Mouse (Mus musculus) ES-E14 (cell line): ENCODE measurements at regions not wholly inside any gene's neighbourhood (a gene's known extent, or its start where the extent isn't known, plus 50 kb on each side); places are given as distances from the start of the nearest gene placed in this dataset.

Experiments
- DNase-seq: peaks from one replicate; pipeline ENCODE4 v3.0.0-alpha.2; 2013; ENCODE audit warnings: low read depth, low spot score
- H3K27ac ChIP-seq: 2 replicates; pipeline ENCODE4 v1.5.1; 2012; ENCODE audit warnings: low read depth, mild to moderate bottlenecking, low read length, moderate library complexity, mixed read lengths; ENCODE audit not compliant: poor library complexity, insufficient read depth, severe bottlenecking
- H3K36me3 ChIP-seq: 2 replicates; pipeline ENCODE4 v1.6.1; 2012; ENCODE audit warnings: mild to moderate bottlenecking, low read length, moderate library complexity, mixed read lengths; ENCODE audit not compliant: control insufficient read depth, poor library complexity, insufficient read depth, severe bottlenecking
- H3K4me1 ChIP-seq, 2 experiments: fragments of 150-350 bp in 1 of 2; sonication (generic) in 1 of 2; 2 replicates each; pipeline ENCODE4 v1.6.1; 2012; ENCODE audit warnings: low read length in 2 of 2, mild to moderate bottlenecking in 1 of 2, mixed read lengths in 1 of 2; ENCODE audit not compliant: control insufficient read depth in 2 of 2, insufficient read depth in 2 of 2, poor library complexity in 1 of 2
- H3K4me3 ChIP-seq, 2 experiments: fragments of 150-350 bp in 1 of 2; sonication (generic) in 1 of 2; 2 replicates each; pipeline ENCODE4 v1.5.1; 2012; ENCODE audit warnings: low read length in 2 of 2, low read depth in 1 of 2, mild to moderate bottlenecking in 1 of 2, mixed read lengths in 1 of 2; ENCODE audit not compliant: insufficient read depth in 1 of 2, poor library complexity in 1 of 2, severe bottlenecking in 1 of 2
- H3K9ac ChIP-seq: 2 replicates; pipeline ENCODE4 v1.6.1; 2012; ENCODE audit warnings: low read depth, mild to moderate bottlenecking, low read length, mixed read lengths; ENCODE audit not compliant: poor library complexity, insufficient read depth, severe bottlenecking
- H3K9me3 ChIP-seq: fragments of 150-350 bp; sonication (generic); 2 replicates; pipeline ENCODE4 v1.6.1; 2012; ENCODE audit warnings: low read depth, mild to moderate bottlenecking, low read length; ENCODE audit not compliant: control insufficient read depth, insufficient read depth
- CHD2 ChIP-seq: IDR thresholded peaks from 2 replicates; pipeline ENCODE4 v1.6.1; 2014; ENCODE audit warnings: mild to moderate bottlenecking, low read depth, low read length, inconsistent platforms
- HCFC1 ChIP-seq: IDR thresholded peaks from 2 replicates; pipeline ENCODE4 v1.6.1; 2012; ENCODE audit warnings: low read length, inconsistent platforms, borderline replicate concordance; ENCODE audit not compliant: insufficient read depth
- MAFK ChIP-seq: IDR thresholded peaks from 2 replicates; pipeline ENCODE4 v1.6.1; 2014; ENCODE audit warnings: mild to moderate bottlenecking, low read depth, low read length, inconsistent platforms; ENCODE audit not compliant: insufficient read depth
- ZC3H11A ChIP-seq: IDR thresholded peaks from 2 replicates; pipeline ENCODE4 v1.6.1; 2012; ENCODE audit warnings: low read depth, mild to moderate bottlenecking, inconsistent platforms, low read length, borderline replicate concordance
- ZNF384 ChIP-seq: IDR thresholded peaks from 2 replicates; pipeline ENCODE4 v1.6.1; 2012; ENCODE audit warnings: low read depth, low read length, inconsistent platforms
- in situ Hi-C, 2 experiments: fragments of 600-800 bp; cut with MboI; formaldehyde crosslinking; loops; one replicate each; pipeline ENCODE4 v1.15.1; 2025; ENCODE audit warnings: low sequenced_read_pairs in 2 of 2, inconsistent platforms in 1 of 2; ENCODE audit not compliant: unreplicated experiment in 2 of 2

DNA sequence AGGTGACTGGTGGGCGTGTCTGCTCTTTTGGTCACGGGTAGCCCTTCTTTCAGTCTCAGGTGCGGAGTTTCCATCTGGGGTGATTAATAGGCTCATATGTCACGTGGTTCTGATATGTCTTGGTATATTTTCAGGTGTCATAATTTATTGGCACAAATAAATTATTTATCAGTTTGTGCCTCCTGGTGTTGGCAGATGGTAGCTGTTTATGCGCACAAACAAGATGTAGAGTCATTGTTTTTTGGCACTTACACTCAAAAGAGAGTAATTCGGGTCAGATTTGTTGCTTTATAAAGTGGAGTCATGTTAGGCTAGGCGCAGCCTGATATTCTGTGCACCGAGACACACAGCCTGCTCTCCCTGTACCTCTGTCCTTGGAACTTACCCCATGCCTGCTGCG, 169.0 kb upstream of the 1700066M21Rik start:
- TF ChIP-seq HCFC1 = no peak
- TF ChIP-seq MAFK = no peak
- no peak for TF ChIP-seq ZNF384
- TF ChIP-seq CHD2 = no peak
- no peak for TF ChIP-seq ZC3H11A
- in situ Hi-C loops = loop anchor here in 1 of 2 experiments (25.0 kb wide), 1 partner anchor 1321 kb away; no protein-coding TSS in a partner anchor

GRCm38 (mm10) chr1:57209281-57209680, 168.1 kb upstream of the 1700066M21Rik start:
- in situ Hi-C loops = loop anchor here in 1 of 2 experiments (25.0 kb wide), 1 partner anchor 1322 kb away; no protein-coding TSS in a partner anchor
- H3K9me3 ChIP-seq = no peaks in the 10 kb centered on the region
- DNase-seq = no peak
- no peaks in the 10 kb centered on the region for H3K36me3 ChIP-seq
- H3K9ac ChIP-seq = no peak overlapping the region
- TF ChIP-seq HCFC1 (no peak), ZC3H11A (no peak), MAFK (no peak)
- H3K4me3 ChIP-seq = no peak overlapping the region
- H3K4me1 ChIP-seq = no peaks in the 10 kb centered on the region
- no peak overlapping the region for H3K27ac ChIP-seq

More for the DNA sequence above, 169.0 kb upstream of the 1700066M21Rik start:
- no peak for DNase-seq
- H3K9me3 ChIP-seq = no peaks in the 10 kb centered on the region
- H3K4me3 ChIP-seq = no peak overlapping the region
- H3K27ac ChIP-seq = no peak overlapping the region
- no peaks in the 10 kb centered on the region for H3K36me3 ChIP-seq
- H3K4me1 ChIP-seq = no peaks in the 10 kb centered on the region
- H3K9ac ChIP-seq = no peak overlapping the region

DNA sequence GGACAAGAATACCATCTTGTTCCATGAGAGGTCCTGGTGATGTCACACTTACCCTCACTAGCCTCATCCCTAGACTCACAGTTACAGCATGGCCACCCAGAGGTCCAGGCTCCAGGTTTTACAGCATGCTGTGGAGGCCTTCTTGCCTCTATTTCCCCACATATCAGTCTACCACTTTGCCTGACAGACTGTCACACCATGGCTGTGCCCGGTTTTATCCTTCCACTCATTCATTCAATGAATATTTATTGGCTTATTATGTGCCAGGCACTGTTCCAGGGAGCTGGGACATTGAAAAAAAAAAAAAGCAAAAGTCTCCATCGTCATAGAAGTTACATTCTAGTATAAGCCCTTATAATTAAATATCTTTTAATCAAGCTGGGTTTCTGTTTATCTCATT, 166.4 kb upstream of the 1700066M21Rik start:
- TF ChIP-seq ZC3H11A = no peak
- TF ChIP-seq HCFC1 = no peak
- no peak for TF ChIP-seq ZNF384
- TF ChIP-seq CHD2 = no peak
- TF ChIP-seq MAFK = no peak
- DNase-seq = no peak
- no peaks in the 10 kb centered on the region for H3K36me3 ChIP-seq
- in situ Hi-C loops = loop anchor here in 1 of 2 experiments (25.0 kb wide), 1 partner anchor 1324 kb away; no protein-coding TSS in a partner anchor
- no peak overlapping the region for H3K4me3 ChIP-seq
- H3K9ac ChIP-seq = no peak overlapping the region
- H3K4me1 ChIP-seq = no peaks in the 10 kb centered on the region
- H3K9me3 ChIP-seq = no peaks in the 10 kb centered on the region
- no peak overlapping the region for H3K27ac ChIP-seq

DNA sequence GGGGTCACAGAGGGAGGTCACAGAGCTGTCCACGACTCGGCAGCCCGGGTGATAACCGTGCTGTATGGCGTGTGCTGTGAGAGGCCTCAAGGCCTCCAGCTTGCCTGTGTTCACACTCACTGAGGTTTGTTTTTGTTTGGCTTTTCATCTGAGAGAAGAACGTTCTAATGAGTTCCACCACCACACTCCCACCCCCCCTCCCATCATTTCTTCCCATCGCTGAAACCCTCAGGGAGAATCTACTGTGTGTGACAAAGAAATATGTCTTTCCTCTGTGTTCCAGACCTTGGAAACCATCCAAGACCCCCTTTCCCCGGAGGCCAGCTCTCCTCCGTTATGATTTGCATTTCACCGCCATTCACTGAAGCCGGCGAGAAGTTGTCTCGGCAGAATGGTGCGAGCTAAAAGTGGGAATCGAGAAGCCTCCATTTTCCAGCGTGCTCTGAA, 164.0 kb upstream of the 1700066M21Rik start:
- H3K27ac ChIP-seq = no peak overlapping the region
- TF ChIP-seq MAFK = no peak
- no peak for TF ChIP-seq ZNF384
- no peak for TF ChIP-seq ZC3H11A
- TF ChIP-seq CHD2 = no peak
- TF ChIP-seq HCFC1 = no peak
- in situ Hi-C loops = loop anchor here in 1 of 2 experiments (25.0 kb wide), 1 partner anchor 1326 kb away; no protein-coding TSS in a partner anchor
- H3K4me3 ChIP-seq = no peak overlapping the region
- no peak overlapping the region for H3K9ac ChIP-seq
- DNase-seq = no peak
- no peaks in the 10 kb centered on the region for H3K36me3 ChIP-seq
- no peaks in the 10 kb centered on the region for H3K9me3 ChIP-seq
- no peaks in the 10 kb centered on the region for H3K4me1 ChIP-seq

DNA sequence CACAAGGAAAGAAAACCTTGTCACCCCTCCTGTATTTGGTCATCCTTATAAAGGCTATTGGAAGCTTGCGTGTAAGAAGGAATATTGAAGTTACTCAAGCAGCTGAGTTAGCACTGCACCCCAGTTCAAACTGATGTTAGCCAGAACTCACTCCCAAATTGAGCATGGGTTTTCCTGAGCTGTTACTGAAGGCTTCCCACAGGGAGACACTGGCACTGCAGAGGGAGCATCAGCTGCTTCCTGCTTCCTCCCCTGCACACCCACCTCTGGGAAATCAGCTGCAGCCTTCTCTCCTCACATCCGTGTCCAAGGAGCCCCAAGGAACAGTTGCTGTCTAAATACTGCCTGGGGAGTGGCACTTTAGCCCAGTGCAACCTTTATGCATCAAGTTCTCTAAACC, 163.2 kb upstream of the 1700066M21Rik start:
- Histone ChIP-seq H3K4me3 (no peak overlapping the region), H3K27ac (no peak overlapping the region), H3K9me3 (no peaks in the 10 kb centered on the region), H3K4me1 (no peaks in the 10 kb centered on the region), H3K36me3 (no peaks in the 10 kb centered on the region), H3K9ac (no peak overlapping the region)
- no peak for DNase-seq
- in situ Hi-C loops = loop anchor here in 1 of 2 experiments (25.0 kb wide), 1 partner anchor 1327 kb away; no protein-coding TSS in a partner anchor
- no peak for TF ChIP-seq HCFC1
- TF ChIP-seq MAFK = no peak
- TF ChIP-seq ZC3H11A = no peak
- no peak for TF ChIP-seq CHD2
- no peak for TF ChIP-seq ZNF384
